Mouse (Mus musculus) testis, adult 2 months (tissue): Measurements from ENCODE around the gene Prlhr. TPM values are rescaled to one million over a fixed set of nuclear protein-coding genes. Genes with fewer than 3 reads are reported as not detected.

Source experiments
- H3K27ac ChIP-seq: fragments of 200-500 bp; 2 replicates; pipeline ENCODE4 v1.5.1; 2012; ENCODE audit warnings: low read depth, low read length; ENCODE audit not compliant: control insufficient read depth, insufficient read depth
- H3K27me3 ChIP-seq: fragments of 200-500 bp; 2 replicates; pipeline ENCODE4 v1.6.1; 2012; ENCODE audit warnings: mild to moderate bottlenecking, low read length, moderate library complexity; ENCODE audit not compliant: control insufficient read depth, insufficient read depth
- H3K36me3 ChIP-seq: fragments of 200-500 bp; 2 replicates; pipeline ENCODE4 v1.6.1; 2012; ENCODE audit warnings: mild to moderate bottlenecking, low read length; ENCODE audit not compliant: control insufficient read depth, insufficient read depth
- H3K4me1 ChIP-seq: fragments of 200-500 bp; 2 replicates; pipeline ENCODE4 v1.6.1; 2012; ENCODE audit warnings: low read length; ENCODE audit not compliant: control insufficient read depth, insufficient read depth
- H3K4me3 ChIP-seq: fragments of 200-500 bp; 2 replicates; pipeline ENCODE4 v1.5.1; 2012; ENCODE audit warnings: low read depth, mild to moderate bottlenecking, low read length, moderate library complexity, mixed read lengths; ENCODE audit not compliant: control insufficient read depth
- CTCF ChIP-seq: fragments of 200-500 bp; IDR thresholded peaks from 2 replicates; pipeline ENCODE4 v1.5.1; 2012; ENCODE audit warnings: low read depth, mild to moderate bottlenecking, inconsistent platforms, low read length, moderate library complexity; ENCODE audit not compliant: control insufficient read depth, insufficient read depth, insufficient replicate concordance
- POLR2A ChIP-seq: fragments of 200-500 bp; IDR thresholded peaks from 2 replicates; pipeline ENCODE4 v1.6.1; 2012; ENCODE audit warnings: low read depth, mild to moderate bottlenecking, inconsistent platforms, low read length, moderate library complexity; ENCODE audit not compliant: control insufficient read depth
- polyA plus RNA-seq: library from polyadenylated mRNA; depleted of rRNA; stranded (reverse); fragments of >200 nt; gene quantifications from 2 replicates; pipeline ENCODE4 v1.2.3, GENCODE M21; 2012

Gene Prlhr
- polyA plus RNA-seq, 1 experiment = not detected

DNA sequence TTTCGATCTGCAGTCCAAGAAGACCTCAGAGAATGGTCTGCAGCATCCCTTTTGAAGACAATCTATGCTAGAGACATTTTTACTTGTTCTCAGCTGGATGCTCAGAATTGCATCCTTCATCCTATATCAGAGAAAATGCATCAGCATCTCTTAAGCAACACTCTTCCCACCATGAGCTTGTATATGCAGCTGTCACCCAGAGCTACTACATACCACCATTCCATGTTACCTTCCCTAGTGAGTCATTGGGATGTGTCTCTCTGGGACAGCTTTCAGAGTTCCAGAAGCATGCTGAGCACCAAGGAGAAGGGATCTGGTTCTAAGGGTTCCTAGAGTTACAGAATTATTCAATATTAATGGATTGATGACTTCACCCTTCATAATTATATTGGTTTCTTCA, 10.8 kb upstream of the Prlhr start:
- Histone ChIP-seq H3K27me3 (no peaks in the 10 kb centered on the region), H3K4me3 (no peak overlapping the region), H3K36me3 (no peaks in the 10 kb centered on the region), H3K4me1 (no peaks in the 10 kb centered on the region), H3K27ac (no peak overlapping the region)
- TF ChIP-seq POLR2A = no peak
- TF ChIP-seq CTCF = no peak

DNA sequence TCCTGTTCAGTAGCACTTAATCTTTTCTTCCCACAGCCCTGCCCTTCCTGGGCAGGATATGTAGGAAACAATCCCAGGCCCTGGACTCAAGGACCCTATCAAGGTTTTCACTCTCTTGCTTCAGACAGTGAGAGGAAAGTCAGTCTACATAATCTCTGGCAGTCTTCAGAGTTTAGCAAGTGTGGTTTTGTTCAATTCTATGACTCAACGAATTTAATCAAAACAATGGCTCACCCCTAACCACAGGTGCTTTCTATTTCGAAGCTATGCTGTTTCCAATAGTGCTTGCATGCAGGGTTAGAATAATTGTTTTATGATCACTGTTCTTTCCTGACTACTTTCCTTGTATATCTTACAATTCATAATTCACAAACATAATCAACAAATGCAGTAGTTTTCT, 9.7 kb upstream of the Prlhr start:
- Histone ChIP-seq H3K27ac (no peak overlapping the region), H3K4me3 (no peak overlapping the region), H3K27me3 (no peaks in the 10 kb centered on the region), H3K36me3 (no peaks in the 10 kb centered on the region), H3K4me1 (no peaks in the 10 kb centered on the region)
- TF ChIP-seq POLR2A (no peak), CTCF (no peak)

GRCm38 (mm10) chr19:60468846-60469245, 742 bp upstream of the Prlhr start:
- Histone ChIP-seq H3K27me3 (no peaks in the 10 kb centered on the region), H3K36me3 (no peaks in the 10 kb centered on the region), H3K4me1 (peaks cover 8% of the 10 kb centered on the region), H3K4me3 (no peak overlapping the region), H3K27ac (no peak overlapping the region)
- TF ChIP-seq POLR2A = no peak
- TF ChIP-seq CTCF = no peak

GRCm38 (mm10) chr19:60467588-60468007, 506 bp downstream of the Prlhr start:
- no peak overlapping the region for H3K27ac ChIP-seq
- H3K4me1 ChIP-seq = peaks cover 8% of the 10 kb centered on the region
- H3K27me3 ChIP-seq = no peaks in the 10 kb centered on the region
- peak overlapping the region; percentile 30 for H3K4me3 ChIP-seq
- no peaks in the 10 kb centered on the region for H3K36me3 ChIP-seq
- TF ChIP-seq POLR2A = no peak
- TF ChIP-seq CTCF = no peak

DNA sequence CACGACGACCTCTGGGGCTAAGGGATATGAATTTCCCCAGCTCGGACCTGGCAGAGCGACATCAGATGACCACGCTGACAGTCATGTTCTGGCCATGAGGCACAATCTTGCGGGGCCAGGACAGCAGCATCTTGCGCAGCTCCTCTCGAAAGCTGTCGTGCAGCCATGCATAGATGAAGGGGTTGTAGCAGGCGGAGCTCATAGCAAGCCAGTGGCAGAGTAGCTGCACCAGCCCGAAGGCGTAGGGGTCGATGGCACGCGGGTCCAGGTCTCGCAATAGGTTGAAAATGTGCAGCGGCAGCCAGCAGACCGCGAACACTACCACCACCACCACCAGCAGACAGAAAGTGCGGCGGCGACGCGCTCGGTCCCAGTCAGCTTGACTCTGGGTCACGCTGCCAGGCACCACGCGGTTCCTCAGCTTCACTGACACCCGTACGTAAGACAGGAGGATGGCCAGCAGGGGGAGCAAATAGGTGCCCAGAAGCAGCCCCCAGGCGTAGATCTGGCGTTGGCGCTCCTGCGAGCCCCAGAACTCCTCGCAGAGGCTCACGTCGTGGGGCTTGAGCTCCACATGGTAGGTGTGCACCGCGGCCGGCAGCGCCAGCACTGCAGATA, 1.0 kb downstream of the Prlhr start:
- Histone ChIP-seq H3K36me3 (no peaks in the 10 kb centered on the region), H3K4me1 (peaks cover 8% of the 10 kb centered on the region), H3K27me3 (no peaks in the 10 kb centered on the region), H3K27ac (no peak overlapping the region), H3K4me3 (peak overlapping the region; percentile 30)
- TF ChIP-seq CTCF (peak; percentile 56; the same call in 1 of the 2 replicates), POLR2A (no peak)

DNA sequence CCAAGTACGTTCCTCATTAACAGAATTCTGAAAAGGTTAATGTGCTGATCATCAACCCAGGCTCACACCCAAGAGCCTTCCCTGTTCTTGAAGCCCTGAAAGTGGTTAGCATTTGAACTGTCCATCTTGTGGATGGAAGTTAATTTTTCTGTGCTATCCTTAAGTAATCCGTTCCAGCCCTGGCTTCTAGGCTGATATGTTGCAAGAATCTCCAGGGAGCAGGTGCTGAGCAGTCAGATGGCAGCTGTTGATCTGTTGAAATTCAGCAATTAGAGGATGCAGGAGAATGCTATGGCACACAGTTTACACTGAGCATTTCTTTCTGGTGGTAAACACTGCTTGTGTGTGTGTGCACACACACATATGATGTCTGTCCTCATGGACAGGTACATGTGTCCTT, 2.4 kb downstream of the Prlhr start:
- no peak overlapping the region for H3K27ac ChIP-seq
- TF ChIP-seq POLR2A (no peak), CTCF (no peak)
- H3K4me1 ChIP-seq = peaks cover 8% of the 10 kb centered on the region
- H3K36me3 ChIP-seq = no peaks in the 10 kb centered on the region
- H3K27me3 ChIP-seq = no peaks in the 10 kb centered on the region
- H3K4me3 ChIP-seq = no peak overlapping the region

GRCm38 (mm10) chr19:60463896-60464295, 4.2 kb downstream of the Prlhr start:
- Histone ChIP-seq H3K36me3 (no peaks in the 10 kb centered on the region), H3K4me1 (peaks cover 5% of the 10 kb centered on the region), H3K27me3 (no peaks in the 10 kb centered on the region), H3K27ac (no peak overlapping the region), H3K4me3 (no peak overlapping the region)
- no peak for TF ChIP-seq CTCF
- TF ChIP-seq POLR2A = no peak
